Mouse (Mus musculus) kidney, postnatal 0 days (tissue): ENCODE measurements around the gene Gpr107. TPM values are rescaled to one million over a fixed set of nuclear protein-coding genes. Genes with fewer than 3 reads are reported as not detected.

Experiments used
- ATAC-seq: fragments of 200-750 bp; cut with Nextera tagmentation; replicated peaks from 2 replicates; pipeline ENCODE4 v1.8.0; 2017; ENCODE audit warnings: low read depth, moderate number of reproducible peaks, moderate TSS enrichment, moderate library complexity; ENCODE audit not compliant: low FRiP score
- DNase-seq: peaks from one replicate; pipeline ENCODE4 v3.0.0-alpha.2; 2016; ENCODE audit warnings: low spot score
- H3K27ac ChIP-seq: fragments of 300-500 bp; sonication (generic); 2 replicates; pipeline ENCODE4 v1.5.1; 2014; ENCODE audit warnings: mild to moderate bottlenecking
- H3K27me3 ChIP-seq: fragments of 300-500 bp; sonication (generic); 2 replicates; pipeline ENCODE4 v1.6.1; 2014; ENCODE audit warnings: low read length, mixed read lengths; ENCODE audit not compliant: insufficient read depth
- H3K36me3 ChIP-seq: fragments of 300-500 bp; sonication (generic); 2 replicates; pipeline ENCODE4 v1.6.1; 2014; ENCODE audit warnings: low read length, mixed read lengths; ENCODE audit not compliant: insufficient read depth
- H3K4me1 ChIP-seq: fragments of 300-500 bp; sonication (generic); replicated peaks from 2 replicates; pipeline ENCODE4 v1.6.1; 2014; ENCODE audit warnings: antibody characterized with exemption, low read length, mixed read lengths; ENCODE audit not compliant: insufficient read depth
- H3K4me2 ChIP-seq: fragments of 300-500 bp; sonication (generic); 2 replicates; pipeline ENCODE4 v1.6.1; 2014; ENCODE audit warnings: mild to moderate bottlenecking, low read length, moderate library complexity, mixed read lengths
- H3K4me3 ChIP-seq: fragments of 300-500 bp; sonication (generic); replicated peaks from 2 replicates; pipeline ENCODE4 v1.5.1; 2014; ENCODE audit warnings: low read depth, low read length
- H3K9ac ChIP-seq: fragments of 300-500 bp; sonication (generic); 2 replicates; pipeline ENCODE4 v1.6.1; 2014; ENCODE audit warnings: low read depth, low read length
- H3K9me3 ChIP-seq: fragments of 300-500 bp; sonication (generic); replicated peaks from 2 replicates; pipeline ENCODE4 v1.6.1; 2016; ENCODE audit warnings: low read length, inconsistent platforms, mixed read lengths
- CTCF ChIP-seq: IDR thresholded peaks from 2 replicates; pipeline ENCODE4 v1.5.1; 2016; ENCODE audit warnings: antibody characterized with exemption, low read depth, mild to moderate bottlenecking, moderate library complexity
- WGBS: fragments of 180-500 bp; shearing (Covaris S2); extraction: QIAGEN DNeasy Blood & Tissue Kit; methylation state at CpG from one replicate; pipeline ENCODE4 v1.1.7; 2014; 5-methylcytosine and 5-hydroxymethylcytosine counted together
- polyA plus RNA-seq: library from polyadenylated mRNA; unstranded; fragments of >200 nt; fragmentation: Nextera tagmentation; extraction: Ambion mirVana; gene quantifications from 2 replicates; pipeline ENCODE4 v1.2.1, GENCODE M21; 2015

The Gpr107 gene
- polyA plus RNA-seq, 1 experiment from 2014 or later, result 32.3 TPM

DNA sequence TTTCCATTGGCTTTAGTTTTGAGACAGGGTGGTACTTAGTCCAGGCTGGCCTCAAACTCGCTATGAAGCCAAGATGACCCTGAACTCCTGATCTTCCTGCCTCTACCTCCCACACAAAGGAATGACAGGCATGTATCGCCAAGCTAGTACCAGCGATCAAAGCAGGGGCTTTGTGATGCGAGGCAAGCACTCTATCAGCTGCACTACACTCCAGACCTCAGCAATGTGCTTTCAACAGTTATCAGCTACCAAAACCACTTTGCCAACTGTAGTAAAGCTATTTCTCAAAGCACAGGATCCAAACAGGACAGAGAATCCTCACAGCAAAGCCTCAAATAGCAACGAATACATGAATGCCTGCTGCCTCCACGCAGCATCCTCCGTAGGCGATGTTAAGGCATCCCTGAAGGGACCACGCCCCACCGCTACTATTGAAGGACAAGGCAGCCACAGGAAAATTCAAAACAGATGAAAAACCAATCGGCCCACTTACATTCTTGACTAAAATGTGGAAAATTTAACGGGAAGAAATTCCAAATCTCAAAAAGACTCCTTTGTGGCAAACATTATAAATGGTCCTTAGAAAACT, 42.1 kb upstream of the Gpr107 start:
- H3K27me3 ChIP-seq, result no peaks in the 10 kb centered on the region
- H3K27ac ChIP-seq, result no peak overlapping the region
- peaks cover 11% of the 10 kb centered on the region for H3K4me1 ChIP-seq
- H3K36me3 ChIP-seq, result no peaks in the 10 kb centered on the region
- no peak overlapping the region for H3K9ac ChIP-seq
- no peak for TF ChIP-seq CTCF
- H3K4me2 ChIP-seq, result no peak overlapping the region
- H3K4me3 ChIP-seq, result no peak overlapping the region
- 76% methylated on average over 12 of the region's 12 CpGs for WGBS
- DNase-seq (no peak), ATAC-seq (no peak)
- H3K9me3 ChIP-seq, result 0 out of 2 replicates have a peak, but pooled peaks cover 3% of the 10 kb centered on the region

DNA sequence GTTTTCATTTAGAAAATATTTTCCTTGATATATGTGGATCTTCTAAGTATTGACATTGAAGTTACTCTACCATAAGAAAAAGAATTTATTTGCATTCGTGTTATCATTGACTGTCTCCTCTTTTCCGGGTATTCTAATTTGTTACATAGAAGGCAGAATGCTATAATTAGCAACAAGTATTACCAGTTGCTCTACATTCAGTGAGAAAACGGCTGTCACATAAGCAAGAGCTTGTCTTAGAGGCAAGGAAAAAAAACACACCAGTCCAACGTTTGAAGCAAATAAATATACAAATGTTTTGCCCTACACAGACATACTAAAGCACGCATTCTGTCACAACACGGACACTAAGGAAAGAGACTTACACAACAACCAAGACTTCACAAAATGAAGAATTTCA, 40.4 kb upstream of the Gpr107 start:
- TF ChIP-seq CTCF, result no peak
- H3K27ac ChIP-seq, result 0 out of 2 replicates have a peak overlapping the region, but pooled peaks have one; percentile 36
- H3K9me3 ChIP-seq, result 0 out of 2 replicates have a peak, but pooled peaks cover 3% of the 10 kb centered on the region
- 64% methylated on average over 6 of the region's 6 CpGs for WGBS
- H3K9ac ChIP-seq, result no peak overlapping the region
- ATAC-seq (no peak), DNase-seq (no peak)
- no peaks in the 10 kb centered on the region for H3K27me3 ChIP-seq
- H3K4me3 ChIP-seq, result no peak overlapping the region
- peaks cover 18% of the 10 kb centered on the region for H3K4me1 ChIP-seq
- no peaks in the 10 kb centered on the region for H3K36me3 ChIP-seq
- H3K4me2 ChIP-seq, result no peak overlapping the region

DNA sequence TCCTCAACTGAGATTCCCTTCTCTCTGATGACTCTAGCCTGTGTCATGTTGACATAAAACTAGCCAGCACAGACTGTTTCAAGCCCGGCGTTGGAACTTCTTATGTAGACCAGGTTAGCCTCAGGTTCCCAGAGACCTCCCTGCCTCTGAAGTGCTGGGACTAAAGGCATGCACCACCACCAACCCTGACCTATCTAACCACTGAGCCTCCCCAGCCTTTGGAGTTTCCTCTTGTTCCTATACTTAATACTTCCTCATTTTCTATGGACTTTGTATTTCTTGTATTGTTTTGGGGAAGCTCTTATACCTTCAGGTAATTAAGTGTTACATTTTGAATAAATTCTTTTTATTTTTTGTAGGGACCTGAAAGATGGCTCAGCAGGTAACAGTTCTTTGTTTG, 37.9 kb upstream of the Gpr107 start:
- DNase-seq, result no peak
- no peak overlapping the region for H3K27ac ChIP-seq
- H3K27me3 ChIP-seq, result no peaks in the 10 kb centered on the region
- 0 out of 2 replicates have a peak, but pooled peaks cover 3% of the 10 kb centered on the region for H3K9me3 ChIP-seq
- H3K36me3 ChIP-seq, result no peaks in the 10 kb centered on the region
- no peak for TF ChIP-seq CTCF
- peaks cover 10% of the 10 kb centered on the region for H3K4me1 ChIP-seq
- no peak for ATAC-seq
- H3K4me2 ChIP-seq, result no peak overlapping the region
- H3K9ac ChIP-seq, result no peak overlapping the region
- H3K4me3 ChIP-seq, result no peak overlapping the region
- WGBS, result 94% methylated on average over 2 of the region's 2 CpGs

DNA sequence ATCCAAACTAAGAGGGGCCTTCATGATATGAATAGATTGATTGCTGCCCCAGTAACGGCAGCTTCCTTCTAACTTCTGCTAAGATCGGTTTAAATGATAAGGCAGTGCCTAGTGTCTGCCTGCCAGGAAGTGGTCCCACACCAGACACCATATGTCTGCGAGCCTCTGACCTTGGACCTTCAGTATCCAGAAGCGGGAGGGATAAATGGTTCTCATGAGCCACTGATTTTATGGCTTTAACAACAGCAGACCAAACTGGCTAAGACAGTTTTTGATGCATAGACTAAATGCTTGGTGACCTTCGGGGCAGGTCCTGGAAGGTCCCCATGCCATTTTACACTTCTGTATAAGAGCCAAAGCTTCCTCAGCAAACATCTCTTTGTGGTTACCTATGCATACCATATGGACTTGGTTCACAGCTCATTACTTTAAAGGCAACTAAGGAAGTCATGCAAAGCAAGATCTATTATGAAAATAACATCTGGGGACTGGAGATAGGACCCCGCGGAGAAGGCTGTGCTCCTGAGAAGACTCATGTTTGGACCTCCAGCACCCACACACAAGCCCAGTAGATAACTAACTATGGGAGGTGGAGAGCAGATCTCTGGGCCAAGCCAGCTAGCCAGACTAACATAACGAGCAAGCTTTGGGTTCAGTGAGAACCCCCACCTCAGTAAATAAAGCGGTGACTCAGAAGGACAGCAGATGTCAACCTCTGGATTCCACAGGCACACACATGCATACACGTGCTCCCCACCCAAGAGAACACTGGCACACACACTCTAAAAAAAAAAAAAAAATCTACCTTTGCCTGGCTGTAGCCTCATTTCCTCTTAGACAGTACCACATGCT, 36.8 kb upstream of the Gpr107 start:
- peak overlapping the region; percentile 48; the same call in 1 of the 2 replicates for H3K27ac ChIP-seq

DNA sequence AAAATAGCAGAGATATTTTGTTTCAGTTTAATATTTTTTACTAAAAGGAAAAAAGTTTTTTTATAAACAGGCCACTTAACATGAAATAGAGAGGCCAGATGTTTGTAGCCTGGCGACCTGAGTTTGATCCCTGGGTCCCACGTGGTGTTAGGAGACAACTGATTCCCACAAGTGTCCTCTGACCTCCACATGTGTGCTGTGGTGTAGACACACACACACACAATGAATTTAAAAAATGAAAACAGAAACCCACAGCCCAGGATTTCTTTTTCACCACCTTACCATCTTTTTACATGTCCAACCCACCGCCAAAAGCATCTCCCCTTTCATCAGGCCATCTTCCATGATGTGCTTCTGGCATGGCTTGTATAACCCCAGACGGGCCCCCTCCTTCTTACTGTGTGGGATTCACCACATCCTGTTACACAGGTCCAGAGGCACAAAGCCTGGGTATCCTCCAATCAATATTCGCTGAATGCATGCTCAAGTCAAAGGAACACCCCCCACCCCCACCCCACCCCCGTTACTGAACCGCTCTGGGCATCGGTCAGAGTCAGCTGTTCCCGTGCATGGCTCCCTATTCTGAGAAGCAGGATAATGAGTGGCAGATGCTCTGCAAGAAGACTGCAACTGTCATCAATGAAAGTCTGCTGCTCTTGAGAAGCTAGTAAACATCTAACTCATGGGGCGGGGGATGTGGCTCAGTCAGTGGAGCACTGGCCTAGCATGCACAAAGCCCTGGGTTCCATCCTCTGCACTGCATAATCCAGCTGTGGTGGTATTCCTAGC, 36.0 kb upstream of the Gpr107 start:
- no peaks in the 10 kb centered on the region for H3K36me3 ChIP-seq
- ATAC-seq (no peak), DNase-seq (no peak)
- 62% methylated on average over 10 of the region's 10 CpGs for WGBS
- 0 out of 2 replicates have a peak, but pooled peaks cover 3% of the 10 kb centered on the region for H3K9me3 ChIP-seq
- peaks cover 10% of the 10 kb centered on the region for H3K4me1 ChIP-seq
- H3K27me3 ChIP-seq, result no peaks in the 10 kb centered on the region
- H3K4me2 ChIP-seq, result no peak overlapping the region
- no peak for TF ChIP-seq CTCF
- H3K9ac ChIP-seq, result no peak overlapping the region
- no peak overlapping the region for H3K4me3 ChIP-seq
- no peak overlapping the region for H3K27ac ChIP-seq

More for the DNA sequence above, 36.8 kb upstream of the Gpr107 start:
- Histone ChIP-seq H3K9ac (no peak overlapping the region), H3K9me3 (0 out of 2 replicates have a peak, but pooled peaks cover 3% of the 10 kb centered on the region), H3K27me3 (no peaks in the 10 kb centered on the region), H3K4me2 (no peak overlapping the region), H3K36me3 (no peaks in the 10 kb centered on the region), H3K4me3 (no peak overlapping the region), H3K4me1 (peaks cover 10% of the 10 kb centered on the region)
- DNase-seq, result no peak
- TF ChIP-seq CTCF, result no peak
- 19% methylated on average over 10 of the region's 10 CpGs for WGBS
- ATAC-seq, result no peak

DNA sequence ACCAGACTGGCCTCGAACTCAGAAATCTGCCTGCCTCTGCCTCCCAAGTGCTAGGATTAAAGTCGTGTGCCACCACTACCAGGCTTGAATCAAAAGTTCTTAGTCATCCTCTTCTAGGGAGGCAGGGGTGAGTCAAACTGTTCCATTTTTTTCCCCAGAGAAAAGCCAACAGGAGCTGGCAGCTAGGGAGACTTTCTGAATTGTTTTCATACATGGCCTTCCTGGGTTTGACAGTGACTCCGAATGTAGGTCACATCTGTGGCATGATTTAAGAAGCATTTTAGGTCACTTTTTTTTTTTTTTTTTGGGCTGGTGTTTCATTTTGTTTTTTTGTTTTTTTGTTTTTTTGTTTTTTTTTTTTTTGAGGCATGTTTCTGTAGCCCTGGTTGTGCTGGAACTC, 33.9 kb upstream of the Gpr107 start:
- ATAC-seq (no peak), DNase-seq (no peak)
- Histone ChIP-seq H3K4me2 (no peak overlapping the region), H3K9ac (no peak overlapping the region), H3K27ac (no peak overlapping the region), H3K4me1 (peaks cover 10% of the 10 kb centered on the region), H3K9me3 (0 out of 2 replicates have a peak, but pooled peaks cover 3% of the 10 kb centered on the region), H3K36me3 (no peaks in the 10 kb centered on the region), H3K4me3 (no peak overlapping the region), H3K27me3 (no peaks in the 10 kb centered on the region)
- 92% methylated on average over 3 of the region's 3 CpGs for WGBS
- no peak for TF ChIP-seq CTCF
